Mouse (Mus musculus) forebrain, postnatal 0 days (tissue): ENCODE data around the gene Unc13a. TPM values are rescaled to one million over a fixed set of nuclear protein-coding genes. Genes with fewer than 3 reads are reported as not detected.

ENCODE experiments used
- ATAC-seq: fragments of 200-750 bp; cut with Nextera tagmentation; 2 replicates; pipeline ENCODE4 v1.8.0; 2017; ENCODE audit warnings: mild to moderate bottlenecking, moderate library complexity
- DNase-seq: peaks from one replicate; pipeline ENCODE4 v3.0.0-alpha.2; 2015
- H3K27ac ChIP-seq: fragments of 300-500 bp; sonication (generic); 2 replicates; pipeline ENCODE4 v1.5.1; 2014; ENCODE audit warnings: low read depth, mild to moderate bottlenecking, antibody characterized with exemption, low read length, moderate library complexity, mixed read lengths
- H3K27me3 ChIP-seq: fragments of 300-500 bp; sonication (generic); 2 replicates; pipeline ENCODE4 v1.6.1; 2014; ENCODE audit warnings: mild to moderate bottlenecking, low read length, mixed read lengths; ENCODE audit not compliant: insufficient read depth
- H3K36me3 ChIP-seq: fragments of 300-500 bp; sonication (generic); 2 replicates; pipeline ENCODE4 v1.6.1; 2014; ENCODE audit warnings: mild to moderate bottlenecking, moderate library complexity; ENCODE audit not compliant: insufficient read depth
- H3K4me1 ChIP-seq: fragments of 300-500 bp; sonication (generic); 2 replicates; pipeline ENCODE4 v1.6.1; 2014; ENCODE audit warnings: antibody characterized with exemption; ENCODE audit not compliant: insufficient read depth
- H3K4me2 ChIP-seq: fragments of 300-500 bp; sonication (generic); 2 replicates; pipeline ENCODE4 v1.6.1; 2014; ENCODE audit warnings: low read depth, mild to moderate bottlenecking, moderate library complexity
- H3K4me3 ChIP-seq: fragments of 300-500 bp; sonication (generic); 2 replicates; pipeline ENCODE4 v1.5.1; 2014; ENCODE audit warnings: low read depth, low read length, mixed read lengths
- H3K9ac ChIP-seq: fragments of 300-500 bp; sonication (generic); 2 replicates; pipeline ENCODE4 v1.6.1; 2014; ENCODE audit warnings: mild to moderate bottlenecking
- H3K9me3 ChIP-seq: fragments of 300-500 bp; sonication (generic); 2 replicates; pipeline ENCODE4 v1.6.1; 2016; ENCODE audit warnings: low read length
- CTCF ChIP-seq: sonication (generic); IDR thresholded peaks from 2 replicates; pipeline ENCODE4 v1.5.1; 2016; ENCODE audit warnings: antibody characterized with exemption, control low read depth, low read depth
- WGBS: fragments of 180-500 bp; shearing (Covaris S2); extraction: QIAGEN DNeasy Blood & Tissue Kit; methylation state at CpG from one replicate; pipeline ENCODE4 v1.1.7; 2014; 5-methylcytosine and 5-hydroxymethylcytosine counted together
- polyA plus RNA-seq: library from polyadenylated mRNA; unstranded; fragments of >200 nt; fragmentation: Nextera tagmentation; extraction: Ambion mirVana; gene quantifications from 2 replicates; pipeline ENCODE4 v1.2.1, GENCODE M21; 2015
- total RNA-seq: library from RNA; depleted of rRNA; stranded (reverse); fragments of >200 nt; gene quantifications from 2 replicates; pipeline ENCODE4 v1.2.3, GENCODE M21; 2014

Gene Unc13a
- total and polyA plus RNA-seq, 2 experiments from 2014 or later: 18.8 to 89.2 TPM

DNA sequence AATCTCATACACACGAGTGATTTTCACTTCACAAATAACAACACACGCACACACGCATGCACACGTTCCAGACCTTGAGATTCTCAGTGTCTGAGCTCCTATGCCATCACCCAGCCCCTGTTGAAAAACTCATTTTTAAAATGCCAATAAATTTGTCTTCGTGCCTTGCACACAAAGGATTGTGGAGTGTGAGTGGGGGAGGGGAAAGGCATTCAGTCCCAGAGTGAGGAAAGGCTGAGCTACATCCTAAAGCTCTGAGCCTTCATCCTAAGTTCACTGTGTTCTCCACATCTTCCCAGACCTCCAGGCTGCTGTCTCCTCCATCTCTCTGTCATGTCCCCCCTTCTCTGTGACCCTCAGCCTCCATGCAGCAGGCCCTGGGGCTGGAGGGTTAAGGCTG is 4.3 kb downstream of the Unc13a start:
- Histone ChIP-seq H3K4me2 (peak overlapping the region; percentile 35), H3K9ac (0 out of 2 replicates have a peak overlapping the region, but pooled peaks have one; percentile 25), H3K27me3 (no peaks in the 10 kb centered on the region), H3K9me3 (no peaks in the 10 kb centered on the region), H3K4me1 (peaks cover 16% of the 10 kb centered on the region), H3K4me3 (no peak overlapping the region), H3K27ac (peak overlapping the region; percentile 40), H3K36me3 (peaks cover 28% of the 10 kb centered on the region)
- DNase-seq (peak; percentile 57), ATAC-seq (no peak)
- no peak for TF ChIP-seq CTCF
- WGBS: 33% methylated on average over 5 of the region's 5 CpGs

DNA sequence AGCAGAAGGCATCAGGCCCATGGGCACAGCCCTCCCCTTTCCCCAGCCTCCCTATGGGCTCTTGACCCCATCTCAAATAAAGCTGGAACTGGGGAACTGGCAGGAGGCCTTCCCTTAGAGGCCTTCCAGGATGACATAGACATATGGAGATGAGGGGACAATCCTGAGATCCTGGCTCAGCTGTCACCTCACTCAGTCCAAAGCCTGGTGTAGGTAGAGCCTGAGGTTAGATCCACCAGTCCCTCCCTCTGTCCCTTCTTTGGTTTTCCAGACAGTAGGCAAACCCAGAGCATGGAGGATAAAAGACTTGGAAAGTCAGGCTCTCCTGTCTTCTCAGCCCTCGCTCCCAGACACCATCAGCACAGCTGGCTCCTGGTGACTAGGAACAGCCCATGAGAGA is 4.7 kb downstream of the Unc13a start:
- DNase-seq (peak; percentile 40), ATAC-seq (no peak)
- WGBS: 25% methylated on average over 1 of the region's 1 CpGs
- Histone ChIP-seq H3K4me1 (peaks cover 13% of the 10 kb centered on the region), H3K4me2 (no peak overlapping the region), H3K27ac (peak overlapping the region; percentile 40; the same call in 1 of the 2 replicates), H3K9ac (no peak overlapping the region), H3K9me3 (no peaks in the 10 kb centered on the region), H3K4me3 (no peak overlapping the region), H3K36me3 (peaks cover 32% of the 10 kb centered on the region), H3K27me3 (no peaks in the 10 kb centered on the region)
- no peak for TF ChIP-seq CTCF

DNA sequence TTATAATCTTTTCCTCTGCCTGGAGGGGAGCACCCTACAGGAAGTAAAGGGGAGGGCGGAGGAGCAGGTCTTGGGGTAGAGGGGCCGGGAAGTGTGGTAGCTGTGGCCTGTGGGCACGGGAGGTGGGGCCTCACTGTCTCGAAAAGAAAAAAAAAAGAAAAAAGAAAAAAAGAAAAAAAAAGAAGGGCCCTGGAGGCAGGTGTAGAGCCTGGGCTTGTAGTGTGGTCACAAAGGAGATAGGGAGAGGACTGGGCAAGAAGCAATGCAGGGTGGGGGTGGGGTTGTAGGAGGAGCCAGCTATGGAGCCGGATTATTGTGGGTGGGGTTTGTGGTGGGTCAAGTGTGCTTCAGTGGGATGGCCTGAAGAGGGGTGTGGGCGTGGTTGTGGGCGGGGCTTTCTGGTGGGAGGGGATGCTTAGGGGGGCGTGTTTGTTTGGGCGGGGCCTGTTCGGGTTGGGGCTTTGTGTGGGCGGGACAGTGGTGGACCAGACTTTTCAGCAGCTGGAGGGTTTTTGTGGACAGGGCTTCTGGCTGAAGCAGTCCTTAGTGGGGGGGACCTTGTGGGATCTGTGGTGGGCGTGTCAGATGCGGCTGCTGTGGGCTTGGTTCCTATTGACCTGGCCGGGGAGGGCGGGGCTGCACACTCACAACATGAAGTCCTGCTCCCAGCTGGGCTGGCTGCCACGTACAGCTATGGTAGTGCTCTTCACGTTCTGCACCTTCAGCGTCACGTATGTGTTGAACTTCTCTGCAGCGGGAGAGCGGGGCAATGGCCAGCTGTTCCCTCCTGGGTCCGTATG is 6.0 kb downstream of the Unc13a start:
- DNase-seq: no peak
- no peak for ATAC-seq
- Histone ChIP-seq H3K27me3 (no peaks in the 10 kb centered on the region), H3K27ac (no peak overlapping the region), H3K36me3 (peaks cover 34% of the 10 kb centered on the region), H3K9ac (no peak overlapping the region), H3K4me1 (peaks cover 12% of the 10 kb centered on the region), H3K4me3 (no peak overlapping the region), H3K9me3 (no peaks in the 10 kb centered on the region), H3K4me2 (no peak overlapping the region)
- WGBS: 7% methylated on average over 22 of the region's 22 CpGs
- no peak for TF ChIP-seq CTCF

DNA sequence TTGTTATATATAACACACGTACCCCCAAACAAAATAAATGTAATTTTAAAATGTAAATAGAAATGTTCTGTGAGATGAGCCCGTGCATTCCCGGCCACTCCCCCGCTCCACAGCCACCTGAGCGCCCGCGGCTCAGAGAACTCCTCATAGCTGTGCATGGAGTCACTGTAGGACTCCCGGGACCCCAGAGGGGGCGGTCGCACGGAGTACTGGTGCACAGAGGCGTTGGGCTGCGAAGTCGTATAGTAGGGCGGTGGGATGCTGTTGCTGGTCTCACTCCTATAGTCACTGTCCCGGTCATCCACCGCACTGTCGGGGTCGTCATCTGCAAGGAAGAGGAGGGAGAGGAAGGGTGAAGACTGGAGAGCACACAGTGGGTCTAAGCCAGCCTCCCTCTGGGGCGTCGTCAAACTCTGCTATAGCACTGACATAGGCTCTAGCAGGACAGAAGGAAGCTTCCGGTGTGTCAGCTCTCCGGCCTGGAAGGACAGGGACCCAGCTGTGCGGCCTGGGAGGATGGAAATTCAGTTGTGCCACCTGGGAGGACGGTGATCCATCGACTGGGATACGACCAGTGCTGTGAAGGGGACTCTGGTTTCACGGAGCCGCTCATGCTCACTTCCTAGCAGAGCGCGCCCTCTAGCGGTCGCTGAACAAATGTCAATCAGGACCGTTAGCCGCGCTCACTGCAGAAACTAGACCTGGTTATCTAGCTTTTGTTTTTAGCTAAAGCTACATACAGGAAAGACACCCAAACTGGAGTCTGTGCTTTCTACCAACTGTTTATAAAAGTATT is 11.0 kb downstream of the Unc13a start:
- no peaks in the 10 kb centered on the region for H3K4me1 ChIP-seq
- 8% methylated on average over 36 of the region's 36 CpGs for WGBS
- no peak overlapping the region for H3K4me2 ChIP-seq
- H3K9ac ChIP-seq: no peak overlapping the region
- no peak overlapping the region for H3K4me3 ChIP-seq
- ATAC-seq: peak; percentile 85
- no peak overlapping the region for H3K27ac ChIP-seq
- peaks cover 55% of the 10 kb centered on the region for H3K36me3 ChIP-seq
- peak; percentile 93 for TF ChIP-seq CTCF
- no peaks in the 10 kb centered on the region for H3K9me3 ChIP-seq
- DNase-seq: peak; percentile 94
- 0 out of 2 replicates have a peak, but pooled peaks cover 4% of the 10 kb centered on the region for H3K27me3 ChIP-seq

DNA sequence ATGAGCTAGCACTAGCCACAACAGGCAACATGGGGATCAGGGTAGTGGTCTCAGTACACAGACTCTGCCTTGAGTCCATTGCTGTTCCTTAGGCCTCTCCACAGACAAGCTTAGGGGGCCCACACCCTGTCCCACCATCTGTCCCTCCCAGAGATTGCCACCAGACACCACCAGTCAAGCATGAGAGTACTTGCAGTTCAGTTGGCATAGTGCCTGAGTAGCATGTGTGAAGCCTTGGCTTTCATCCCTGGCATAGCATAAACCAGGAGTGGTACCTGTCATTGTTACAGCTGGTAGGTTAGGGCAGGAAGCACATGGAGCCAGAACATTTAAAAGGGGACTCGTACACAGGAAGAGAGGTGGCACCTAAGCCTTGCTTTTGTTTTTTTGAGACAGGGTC is 11.8 kb downstream of the Unc13a start:
- ATAC-seq (no peak), DNase-seq (no peak)
- Histone ChIP-seq H3K4me1 (no peaks in the 10 kb centered on the region), H3K27me3 (0 out of 2 replicates have a peak, but pooled peaks cover 4% of the 10 kb centered on the region), H3K27ac (no peak overlapping the region), H3K4me3 (no peak overlapping the region), H3K36me3 (peaks cover 54% of the 10 kb centered on the region), H3K9ac (no peak overlapping the region), H3K4me2 (no peak overlapping the region), H3K9me3 (no peaks in the 10 kb centered on the region)
- TF ChIP-seq CTCF: no peak
- 61% methylated on average over 1 of the region's 1 CpGs for WGBS

DNA sequence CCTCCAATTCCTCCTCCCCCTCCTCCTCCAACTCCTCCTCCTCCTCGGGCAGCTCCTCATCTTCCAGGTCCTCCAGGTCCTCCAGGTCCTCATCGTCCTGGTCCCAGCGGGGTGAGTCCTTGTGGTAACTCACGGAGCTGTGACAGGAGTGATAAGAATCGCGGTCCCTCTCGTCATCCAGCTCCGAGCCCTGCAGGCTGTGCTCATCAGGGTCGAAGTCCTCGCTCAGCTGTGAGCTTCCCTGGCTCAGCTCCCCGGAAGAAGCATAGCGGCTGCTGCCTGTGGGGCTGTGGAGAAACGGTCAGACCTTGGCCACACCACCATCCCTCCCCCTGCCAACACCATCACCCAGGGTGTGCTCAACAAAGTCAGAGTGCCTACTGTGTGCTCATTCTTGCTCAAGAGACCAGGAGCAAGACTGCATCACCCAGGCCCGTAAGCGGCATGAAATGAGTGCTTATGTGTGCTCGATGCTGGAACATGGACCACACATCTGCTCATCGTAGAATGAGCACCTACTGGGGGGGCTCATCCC is 13.0 kb downstream of the Unc13a start:
- no peak overlapping the region for H3K27ac ChIP-seq
- TF ChIP-seq CTCF: no peak
- no peak overlapping the region for H3K9ac ChIP-seq
- DNase-seq (no peak), ATAC-seq (no peak)
- H3K27me3 ChIP-seq: 0 out of 2 replicates have a peak, but pooled peaks cover 4% of the 10 kb centered on the region
- no peaks in the 10 kb centered on the region for H3K4me1 ChIP-seq
- H3K4me3 ChIP-seq: no peak overlapping the region
- H3K36me3 ChIP-seq: peaks cover 53% of the 10 kb centered on the region
- H3K9me3 ChIP-seq: no peaks in the 10 kb centered on the region
- H3K4me2 ChIP-seq: no peak overlapping the region
- 35% methylated on average over 17 of the region's 17 CpGs for whole genome bisulfite sequencing
